Mouse (Mus musculus): ENCODE measurements around the gene Per2. TPM values are rescaled to one million over a fixed set of nuclear protein-coding genes. Genes with fewer than 3 reads are reported as not detected.

The Per2 gene
- total RNA-seq, 1 experiment = 0.58 TPM

- Histone ChIP-seq H3K4me1 (ENCODE audit: control insufficient read depth in 2 of 2, insufficient read depth in 2 of 2, low read length in 2 of 2, poor library complexity in 1 of 2) (peaks cover 1 to 3% of the 10 kb centered on the region in 2 experiments; a peak in 2 of 4 replicates), H3K9me3 (ENCODE audit: control insufficient read depth, insufficient read depth, low read depth, low read length) (no peaks in the 10 kb centered on the region), H3K4me3 (ENCODE audit: insufficient read depth in 1 of 2, low read depth in 1 of 2, low read length in 2 of 2, poor library complexity in 1 of 2, severe bottlenecking in 1 of 2) (no peak overlapping the region), H3K36me3 (ENCODE audit: control insufficient read depth, insufficient read depth, low read length, poor library complexity, severe bottlenecking) (no peaks in the 10 kb centered on the region), H3K9ac (ENCODE audit: insufficient read depth, low read depth, low read length, poor library complexity, severe bottlenecking) (no peak overlapping the region), H3K27ac (ENCODE audit: insufficient read depth, low read depth, low read length, poor library complexity, severe bottlenecking) (no peak overlapping the region)
- DNase-seq (ENCODE audit: low read depth, low spot score) = no peak
- TF ChIP-seq MAFK (IDR thresholded peaks at IDR 0.05; ENCODE audit: insufficient read depth, low read depth, low read length) = no peak
- no peak for TF ChIP-seq ZNF384 (IDR thresholded peaks at IDR 0.05; ENCODE audit: low read depth, low read length)
- no peak for TF ChIP-seq HCFC1 (IDR thresholded peaks at IDR 0.05; ENCODE audit: borderline replicate concordance, insufficient read depth, low read length)
- TF ChIP-seq ZC3H11A (IDR thresholded peaks at IDR 0.05; ENCODE audit: borderline replicate concordance, low read depth, low read length) = no peak
- TF ChIP-seq CHD2 (IDR thresholded peaks at IDR 0.05; ENCODE audit: low read depth, low read length) = no peak
- in situ Hi-C loops (cut with MboI; ENCODE audit: low sequenced_read_pairs in 2 of 2, unreplicated experiment in 2 of 2) = no loop called here
Observed at GRCm38 (mm10) chr1:91419862-91420600, 39.1 kb downstream of the Per2 start.

GRCm38 (mm10) chr1:91417991-91418390, 41.1 kb downstream of the Per2 start:
- no peak for DNase-seq (ENCODE audit: low read depth, low spot score)
- H3K36me3 ChIP-seq (ENCODE audit: control insufficient read depth, insufficient read depth, low read length, poor library complexity, severe bottlenecking) = no peaks in the 10 kb centered on the region
- no peak overlapping the region for H3K9ac ChIP-seq (ENCODE audit: insufficient read depth, low read depth, low read length, poor library complexity, severe bottlenecking)
- no peaks in the 10 kb centered on the region for H3K9me3 ChIP-seq (ENCODE audit: control insufficient read depth, insufficient read depth, low read depth, low read length)
- peaks cover 1 to 5% of the 10 kb centered on the region in 2 experiments; a peak in 2 of 4 replicates for H3K4me1 ChIP-seq (ENCODE audit: control insufficient read depth in 2 of 2, insufficient read depth in 2 of 2, low read length in 2 of 2, poor library complexity in 1 of 2)
- TF ChIP-seq MAFK (IDR thresholded peaks at IDR 0.05; ENCODE audit: insufficient read depth, low read depth, low read length) = no peak
- TF ChIP-seq ZNF384 (IDR thresholded peaks at IDR 0.05; ENCODE audit: low read depth, low read length) = no peak
- TF ChIP-seq ZC3H11A (IDR thresholded peaks at IDR 0.05; ENCODE audit: borderline replicate concordance, low read depth, low read length) = no peak
- no peak for TF ChIP-seq CHD2 (IDR thresholded peaks at IDR 0.05; ENCODE audit: low read depth, low read length)
- TF ChIP-seq HCFC1 (IDR thresholded peaks at IDR 0.05; ENCODE audit: borderline replicate concordance, insufficient read depth, low read length) = no peak
- no peak overlapping the region for H3K27ac ChIP-seq (ENCODE audit: insufficient read depth, low read depth, low read length, poor library complexity, severe bottlenecking)
- in situ Hi-C loops (cut with MboI; ENCODE audit: low sequenced_read_pairs in 2 of 2, unreplicated experiment in 2 of 2) = no loop called here
- H3K4me3 ChIP-seq (ENCODE audit: insufficient read depth in 1 of 2, low read depth in 1 of 2, low read length in 2 of 2, poor library complexity in 1 of 2, severe bottlenecking in 1 of 2) = no peak overlapping the region

- Histone ChIP-seq H3K27ac (ENCODE audit: insufficient read depth, low read depth, low read length, poor library complexity, severe bottlenecking) (no peak overlapping the region), H3K9ac (ENCODE audit: insufficient read depth, low read depth, low read length, poor library complexity, severe bottlenecking) (no peak overlapping the region), H3K4me3 (ENCODE audit: insufficient read depth in 1 of 2, low read depth in 1 of 2, low read length in 2 of 2, poor library complexity in 1 of 2, severe bottlenecking in 1 of 2) (no peak overlapping the region), H3K9me3 (ENCODE audit: control insufficient read depth, insufficient read depth, low read depth, low read length) (no peaks in the 10 kb centered on the region), H3K4me1 (ENCODE audit: control insufficient read depth in 2 of 2, insufficient read depth in 2 of 2, low read length in 2 of 2, poor library complexity in 1 of 2) (peaks cover 1 to 9% of the 10 kb centered on the region in 2 experiments; a peak in 2 of 4 replicates), H3K36me3 (ENCODE audit: control insufficient read depth, insufficient read depth, low read length, poor library complexity, severe bottlenecking) (peaks cover 3% of the 10 kb centered on the region; the same call in 1 of the 2 replicates)
- DNase-seq (ENCODE audit: low read depth, low spot score) = no peak
- TF ChIP-seq ZC3H11A (IDR thresholded peaks at IDR 0.05; ENCODE audit: borderline replicate concordance, low read depth, low read length) (no peak), CHD2 (IDR thresholded peaks at IDR 0.05; ENCODE audit: low read depth, low read length) (no peak), MAFK (IDR thresholded peaks at IDR 0.05; ENCODE audit: insufficient read depth, low read depth, low read length) (no peak), ZNF384 (IDR thresholded peaks at IDR 0.05; ENCODE audit: low read depth, low read length) (no peak), HCFC1 (IDR thresholded peaks at IDR 0.05; ENCODE audit: borderline replicate concordance, insufficient read depth, low read length) (no peak)
- in situ Hi-C loops (cut with MboI; ENCODE audit: low sequenced_read_pairs in 2 of 2, unreplicated experiment in 2 of 2) = no loop called here
Observed at GRCm38 (mm10) chr1:91415311-91415710, 43.8 kb downstream of the Per2 start.

GRCm38 (mm10) chr1:91414903-91415302, 44.2 kb downstream of the Per2 start:
- no peak for DNase-seq (ENCODE audit: low read depth, low spot score)
- Histone ChIP-seq H3K4me1 (ENCODE audit: control insufficient read depth in 2 of 2, insufficient read depth in 2 of 2, low read length in 2 of 2, poor library complexity in 1 of 2) (peaks cover 1 to 9% of the 10 kb centered on the region in 2 experiments; a peak in 2 of 4 replicates), H3K27ac (ENCODE audit: insufficient read depth, low read depth, low read length, poor library complexity, severe bottlenecking) (no peak overlapping the region), H3K9ac (ENCODE audit: insufficient read depth, low read depth, low read length, poor library complexity, severe bottlenecking) (no peak overlapping the region), H3K4me3 (ENCODE audit: insufficient read depth in 1 of 2, low read depth in 1 of 2, low read length in 2 of 2, poor library complexity in 1 of 2, severe bottlenecking in 1 of 2) (no peak overlapping the region), H3K36me3 (ENCODE audit: control insufficient read depth, insufficient read depth, low read length, poor library complexity, severe bottlenecking) (peaks cover 3% of the 10 kb centered on the region; the same call in 1 of the 2 replicates), H3K9me3 (ENCODE audit: control insufficient read depth, insufficient read depth, low read depth, low read length) (no peaks in the 10 kb centered on the region)
- in situ Hi-C loops (cut with MboI; ENCODE audit: low sequenced_read_pairs in 2 of 2, unreplicated experiment in 2 of 2) = no loop called here
- TF ChIP-seq CHD2 (IDR thresholded peaks at IDR 0.05; ENCODE audit: low read depth, low read length) (no peak), ZNF384 (IDR thresholded peaks at IDR 0.05; ENCODE audit: low read depth, low read length) (no peak), ZC3H11A (IDR thresholded peaks at IDR 0.05; ENCODE audit: borderline replicate concordance, low read depth, low read length) (no peak), HCFC1 (IDR thresholded peaks at IDR 0.05; ENCODE audit: borderline replicate concordance, insufficient read depth, low read length) (no peak), MAFK (IDR thresholded peaks at IDR 0.05; ENCODE audit: insufficient read depth, low read depth, low read length) (no peak)
